Mouse (Mus musculus): ENCODE data around the gene Tmco5. TPM values are rescaled to one million over a fixed set of nuclear protein-coding genes. Genes with fewer than 3 reads are reported as not detected.
"Not testable (repeated sequence)": the region's sequence is repeated elsewhere in the genome, so short reads cannot be mapped to it uniquely, and the experiment has no call there.

The Tmco5 gene
- total RNA-seq, 2 experiments from 2014 or later = not detected

DNA sequence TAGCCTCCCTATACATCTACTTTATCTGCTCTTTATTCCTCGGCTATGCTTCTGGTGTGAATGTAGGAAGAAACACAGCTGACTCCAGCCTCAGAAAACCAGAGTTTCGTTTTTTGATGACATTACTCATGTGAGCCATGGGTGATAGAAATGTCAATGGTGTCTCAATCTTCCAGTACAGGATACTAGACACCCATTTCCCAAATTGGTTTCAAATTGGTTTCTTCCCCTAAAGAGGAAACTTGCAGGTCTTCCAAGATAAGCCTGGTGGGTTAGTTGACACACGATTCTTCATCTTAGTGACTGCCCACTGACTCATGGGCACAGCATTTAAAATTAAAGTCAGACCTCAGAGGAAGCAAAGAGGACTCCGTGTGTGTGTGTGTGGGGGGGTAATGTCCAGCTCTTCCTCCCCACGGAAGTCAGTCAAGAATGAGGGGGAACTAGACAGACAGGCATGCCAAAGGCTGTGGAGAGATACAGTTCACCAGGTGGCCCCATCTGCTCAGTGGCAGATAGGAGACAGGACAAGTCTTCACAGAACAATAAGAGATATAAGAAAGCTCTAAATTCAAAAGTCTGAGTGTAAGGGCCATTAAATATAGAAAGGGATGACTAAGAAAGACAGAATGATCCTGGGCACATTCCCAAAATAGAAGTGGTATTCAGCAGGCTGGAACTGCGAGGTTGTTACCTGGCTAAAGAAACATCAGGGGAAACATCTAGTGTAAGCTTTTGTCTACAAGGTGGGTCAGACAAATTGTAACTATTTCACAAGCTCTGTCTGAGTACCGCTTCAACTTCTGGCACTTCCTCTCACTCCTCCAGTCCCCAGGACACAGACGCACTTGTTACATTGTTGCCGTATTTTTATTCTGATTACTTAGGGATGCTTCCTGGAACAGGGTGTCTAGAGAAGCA lies 44.3 kb downstream of the Tmco5 start:
- intact Hi-C loops (cut with DNase I) = no loop called here
- no peak for DNase-seq

DNA sequence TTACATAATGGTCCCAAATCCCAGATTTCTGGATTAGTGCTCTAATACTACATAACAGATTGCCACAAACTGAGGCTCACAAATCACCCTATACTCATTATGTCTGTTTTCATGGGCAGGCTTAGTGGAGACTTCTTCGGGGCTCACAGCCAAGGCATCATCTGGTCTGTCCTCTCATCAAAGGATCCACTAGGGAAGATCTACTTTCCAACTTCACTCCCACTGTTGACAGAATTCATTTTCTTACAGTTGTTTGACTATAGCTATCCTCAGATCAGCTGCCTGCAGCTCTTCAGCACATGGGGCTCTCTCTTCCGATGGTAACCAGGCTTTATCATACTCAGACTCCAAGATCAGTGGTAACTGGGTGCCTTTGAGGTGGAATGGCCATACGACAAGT lies 45.2 kb downstream of the Tmco5 start:
- no peak for DNase-seq
- intact Hi-C loops (cut with DNase I) = no loop called here

GRCm38 (mm10) chr2:116924292-116924691 lies 45.8 kb downstream of the Tmco5 start:
- no peak for DNase-seq
- intact Hi-C loops (cut with DNase I) = no loop called here

- intact Hi-C loops (cut with DNase I) = no loop called here
- DNase-seq = no peak
Observed at GRCm38 (mm10) chr2:116925230-116925629, 46.7 kb downstream of the Tmco5 start.

- intact Hi-C loops (cut with DNase I) = no loop called here
- no peak for DNase-seq
Observed at GRCm38 (mm10) chr2:116932218-116932617, 53.7 kb downstream of the Tmco5 start.

GRCm38 (mm10) chr2:116934236-116934635 lies 55.7 kb downstream of the Tmco5 start:
- intact Hi-C loops (cut with DNase I); DNase-seq: not testable (repeated sequence)

DNA sequence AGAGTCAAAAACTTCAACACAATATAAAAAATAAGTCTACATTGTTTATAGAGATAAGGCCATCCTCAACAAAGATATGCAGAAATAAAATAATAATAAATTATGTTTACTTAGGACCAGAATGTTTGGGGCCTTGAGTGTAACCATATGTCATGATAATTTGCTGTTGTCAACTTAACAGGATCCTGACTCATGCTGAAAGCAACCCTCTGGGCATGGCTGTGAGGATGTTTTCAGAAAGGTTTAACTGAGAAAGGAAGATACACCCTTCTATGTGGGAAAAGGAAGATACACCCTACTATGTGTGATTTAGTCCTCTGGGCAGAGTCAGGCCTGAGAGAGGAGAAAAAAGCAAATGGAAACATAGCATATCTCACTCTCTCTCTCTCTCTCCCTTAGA lies 56.3 kb downstream of the Tmco5 start:
- no peak for DNase-seq
- intact Hi-C loops (cut with DNase I) = no loop called here

GRCm38 (mm10) chr2:116936371-116936770 lies 57.9 kb downstream of the Tmco5 start:
- intact Hi-C loops (cut with DNase I) = no loop called here
- DNase-seq = no peak

DNA sequence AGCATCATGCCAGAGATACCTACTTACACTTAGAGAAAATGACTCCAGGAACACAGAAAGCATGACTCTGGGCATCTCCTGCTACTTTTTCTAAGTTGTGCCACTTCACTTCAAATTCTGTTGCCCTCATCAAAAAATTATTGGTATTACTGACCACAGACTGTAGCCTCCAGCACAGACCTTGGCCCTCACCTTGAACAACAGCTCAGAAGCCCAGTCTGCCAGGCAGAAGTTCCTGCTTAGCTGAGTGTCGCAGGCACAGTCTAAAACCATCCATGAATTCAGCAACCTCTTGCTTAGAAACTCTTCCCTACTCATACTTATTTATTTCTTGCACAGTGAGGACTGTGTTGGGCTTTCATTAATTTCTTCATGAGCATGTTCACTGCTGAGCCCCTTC lies 58.7 kb downstream of the Tmco5 start:
- intact Hi-C loops (cut with DNase I) = no loop called here
- DNase-seq = no peak

GRCm38 (mm10) chr2:116941816-116942215 lies 63.3 kb downstream of the Tmco5 start:
- intact Hi-C loops (cut with DNase I) = no loop called here
- DNase-seq = no peak

Other genes starting within 250 kb of the Tmco5 start
- gene Spred1, start 242.7 kb downstream of the Tmco5 start, total RNA-seq (2021) = 1 to 10 TPM; 6.5 to 6.8 TPM